Mouse (Mus musculus): ENCODE measurements around the gene Itgb5.

The Itgb5 gene

DNA sequence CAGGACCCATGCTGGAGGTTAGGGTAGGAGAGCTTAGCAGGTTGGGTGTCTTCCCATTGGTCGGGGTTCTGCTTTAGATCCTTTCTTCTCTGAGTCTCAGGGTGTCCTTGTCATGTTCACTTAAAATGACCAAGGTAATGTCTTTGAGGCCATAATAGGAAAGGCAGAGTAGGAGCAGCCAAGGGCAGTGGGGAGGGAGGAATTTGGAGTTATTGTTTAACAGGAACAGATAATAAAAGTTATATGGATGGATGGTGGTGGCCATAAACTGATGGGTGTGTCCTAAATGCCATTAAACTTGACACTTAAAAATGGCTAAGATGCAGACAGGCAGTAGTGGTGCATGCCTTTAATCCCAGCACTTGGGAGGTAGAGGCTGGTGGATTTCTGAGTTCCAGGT, 159.6 kb downstream of the Itgb5 start:
- no peak for DNase-seq (ENCODE audit: low spot score)

DNA sequence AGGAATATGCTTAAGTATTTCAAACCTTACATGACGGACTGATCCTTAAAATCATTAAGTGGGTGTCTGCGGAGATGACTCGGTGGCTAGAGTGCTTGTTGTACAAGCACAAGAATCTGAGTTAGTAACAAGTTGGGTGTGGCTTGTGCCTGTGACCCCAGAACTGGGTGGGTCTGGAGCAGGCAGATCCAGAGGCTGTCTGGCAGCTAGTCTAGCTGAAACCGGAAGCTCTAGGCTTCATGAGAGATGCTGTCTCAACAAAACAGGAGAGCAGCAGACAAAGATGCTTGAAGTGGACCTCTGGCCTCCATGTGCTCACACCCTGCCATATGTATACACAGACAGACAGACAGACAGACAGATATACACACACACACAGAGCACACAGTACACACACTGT, 161.2 kb downstream of the Itgb5 start:
- no peak for DNase-seq (ENCODE audit: low spot score)

DNA sequence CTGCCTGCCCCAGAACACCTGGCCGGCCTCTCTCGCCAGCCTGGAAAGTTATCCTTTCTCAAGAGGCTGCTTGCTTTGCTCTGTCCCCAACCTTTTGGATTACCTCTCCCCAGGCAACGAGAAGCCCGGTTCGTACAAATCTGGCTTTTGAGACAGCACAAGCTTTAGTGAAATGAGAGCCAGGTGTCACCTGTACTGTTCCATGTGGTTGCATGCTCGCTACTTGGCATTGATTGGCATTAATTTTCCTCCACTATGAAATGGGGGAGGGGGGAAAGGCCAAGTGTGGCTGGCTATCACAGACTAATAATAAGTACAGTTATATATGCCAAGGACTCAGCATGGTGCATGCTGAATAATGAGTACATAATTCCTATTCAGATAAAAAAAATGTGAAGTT, 164.9 kb downstream of the Itgb5 start:
- no peak for DNase-seq (ENCODE audit: low spot score)

DNA sequence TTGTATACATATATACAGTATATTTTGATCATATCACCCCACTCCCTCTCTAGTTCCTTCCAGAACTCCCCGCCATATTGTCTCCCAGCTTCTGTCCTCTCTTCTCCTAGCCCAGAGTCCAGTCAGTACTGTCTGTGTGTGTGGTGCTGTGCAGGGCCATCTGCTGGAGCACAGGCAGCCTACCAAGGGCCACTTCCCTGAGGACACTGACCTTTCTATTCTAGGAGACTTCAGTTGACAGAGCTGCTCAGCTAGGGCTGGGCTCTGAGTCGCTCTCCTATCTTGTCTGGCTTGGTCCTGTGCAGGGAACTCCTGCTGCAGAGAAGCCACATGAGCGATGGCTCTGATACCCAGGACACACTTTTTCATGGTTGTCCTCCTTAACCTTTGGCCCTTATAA, 166.0 kb downstream of the Itgb5 start:
- DNase-seq (ENCODE audit: low spot score): no peak

DNA sequence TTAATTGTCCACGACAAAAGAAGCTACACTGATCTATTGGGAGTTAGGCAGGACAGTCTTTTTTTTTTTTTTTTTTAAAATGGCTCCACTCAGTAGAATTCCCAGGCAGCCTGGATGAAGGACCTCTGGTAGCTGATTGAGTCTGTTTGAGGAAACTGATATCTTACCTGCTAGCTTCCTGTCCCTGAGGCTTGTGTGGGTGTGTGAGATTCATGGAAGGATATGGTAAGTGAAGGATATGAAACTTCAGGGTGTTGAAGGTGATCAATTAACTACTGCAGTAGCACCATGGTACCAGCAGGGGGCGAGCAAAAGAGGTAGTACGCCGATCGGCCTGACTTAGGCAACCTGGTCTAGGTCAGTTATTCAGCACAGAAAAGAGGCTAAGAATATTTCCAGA, 166.6 kb downstream of the Itgb5 start:
- no peak for DNase-seq (ENCODE audit: low spot score)

DNA sequence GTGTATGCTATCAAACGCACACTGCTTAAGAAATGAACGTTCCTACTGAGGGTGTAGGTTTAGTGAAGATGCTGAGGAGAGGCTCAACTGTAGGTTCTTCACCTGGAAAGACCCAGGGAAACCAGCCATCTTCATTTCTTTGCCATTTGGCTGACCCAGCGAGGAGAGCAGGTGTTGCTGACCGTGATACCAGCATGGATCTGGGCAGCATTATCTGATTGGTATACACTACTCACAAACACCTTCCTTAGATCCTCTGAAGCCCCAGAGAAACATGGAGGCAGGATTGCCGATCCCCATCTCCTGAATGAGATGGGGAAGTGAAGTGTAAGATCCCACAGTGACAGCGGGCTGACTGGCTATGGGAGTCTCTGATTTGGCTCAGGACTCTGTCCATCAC, 168.5 kb downstream of the Itgb5 start:
- no peak for DNase-seq (ENCODE audit: low spot score)

All from testis, postnatal 14 days (tissue).